In genomic region chr16:44551491-44551890, GRCm38 (mm10) we compare ENCODE assay signal across 15 mouse cellular contexts. TPM values are rescaled to one million over a fixed set of nuclear protein-coding genes. Genes with fewer than 3 reads are reported as not detected.
DNase-seq lines count a peak whose midpoint lies in the region; ATAC-seq and TF ChIP-seq lines count a peak whose summit lies in the region.
"Had no signal": no experiment of that assay in that cellular context is flagged by ENCODE, and none has a peak within 500 bp of the region (broad histone marks: within the 10 kb centered on the region; RNA-seq: fewer than 3 reads in every experiment).

No protein-coding gene starts in this region.

- no peak overlapping the region for H3K9ac ChIP-seq in forebrain, postnatal 0 days
- peak overlapping the region; percentile 46; the same call in 1 of the 2 replicates for H3K9ac ChIP-seq in midbrain, embryonic 12.5 days (replicated peaks)
- H3K9ac ChIP-seq: liver, embryonic 13.5 days had no signal

- H3K36me3 ChIP-seq in forebrain, postnatal 0 days (ENCODE audit: insufficient read depth), result no peaks in the 10 kb centered on the region
- H3K36me3 ChIP-seq in midbrain, embryonic 12.5 days, result peaks cover 17% of the 10 kb centered on the region
- H3K36me3 ChIP-seq: heart, embryonic 12.5 days; liver, embryonic 13.5 days had no signal

- H3K9me3 ChIP-seq in forebrain, postnatal 0 days (ENCODE audit: low read length), result no peaks in the 10 kb centered on the region
- H3K9me3 ChIP-seq in midbrain, embryonic 12.5 days, result no peaks in the 10 kb centered on the region
- H3K9me3 ChIP-seq: heart, embryonic 12.5 days; liver, embryonic 13.5 days had no signal

- DNase-seq in heart, adult 11 months, result peak; percentile 80
- no peak for DNase-seq in heart, adult 18-20 months
- DNase-seq in cerebellum, postnatal 25 days, result peak; percentile 62 to 64
- DNase-seq in forebrain, postnatal 0 days, result no peak
- no peak for DNase-seq in testis, postnatal 10 days (ENCODE audit: low spot score)
- no peak for DNase-seq in layer of hippocampus, adult 18-20 months (ENCODE audit: low spot score in 2 of 2)
- no peak for DNase-seq in kidney, adult 8-10 months
- DNase-seq: adrenal gland, postnatal 14 days; layer of hippocampus, adult 9-11 months; liver, embryonic 13.5 days; spleen, adult 18-20 months had no signal

- no peak overlapping the region for H3K4me3 ChIP-seq in forebrain, postnatal 0 days (ENCODE audit: low read depth, low read length)
- H3K4me3 ChIP-seq in midbrain, embryonic 12.5 days, result 0 out of 2 replicates have a peak overlapping the region, but pooled peaks have one; percentile 40
- H3K4me3 ChIP-seq: heart, embryonic 12.5 days; liver, embryonic 13.5 days had no signal

- WGBS in forebrain, postnatal 0 days, result 28% methylated on average over 5 of the region's 5 CpGs
- 41% methylated on average over 5 of the region's 5 CpGs for WGBS in midbrain, embryonic 12.5 days

- no peaks in the 10 kb centered on the region for H3K27me3 ChIP-seq in forebrain, postnatal 0 days (ENCODE audit: insufficient read depth, low read length)
- no peaks in the 10 kb centered on the region; the same call in 1 of the 2 replicates for H3K27me3 ChIP-seq in midbrain, embryonic 12.5 days
- H3K27me3 ChIP-seq: heart, embryonic 12.5 days had no signal

- 0 out of 2 replicates have a peak overlapping the region, but pooled peaks have one; percentile 29 for H3K27ac ChIP-seq in forebrain, postnatal 0 days (ENCODE audit: low read depth, low read length)
- H3K27ac ChIP-seq in midbrain, embryonic 12.5 days (replicated peaks), result peak overlapping the region; percentile 43
- H3K27ac ChIP-seq: liver, embryonic 13.5 days had no signal

- H3K4me1 ChIP-seq in forebrain, postnatal 0 days (ENCODE audit: insufficient read depth), result peaks cover 17% of the 10 kb centered on the region
- peaks cover 79% of the 10 kb centered on the region for H3K4me1 ChIP-seq in midbrain, embryonic 12.5 days
- H3K4me1 ChIP-seq: liver, embryonic 13.5 days had no signal

- no peak for TF ChIP-seq CTCF in forebrain, postnatal 0 days (IDR thresholded peaks at IDR 0.05; ENCODE audit: low read depth)

- ATAC-seq in forebrain, postnatal 0 days, result peak; percentile 30; the same call in 1 of the 2 replicates
- ATAC-seq in midbrain, embryonic 12.5 days (ENCODE audit: low FRiP score, low read depth), result no peak; the same call in 1 of the 2 replicates

- no peak overlapping the region for H3K4me2 ChIP-seq in forebrain, postnatal 0 days (ENCODE audit: low read depth)
- H3K4me2 ChIP-seq in midbrain, embryonic 12.5 days (replicated peaks), result peak overlapping the region; percentile 61
- H3K4me2 ChIP-seq: heart, embryonic 12.5 days; liver, embryonic 13.5 days had no signal

RNA-seq across cellular contexts. Expression of gene Boc, which starts 7.2 kb away (rescaled TPM):
- total RNA-seq in heart, adult 18-20 months (2021), result 1 to 10 TPM; 3.5 to 4.8 TPM
- 12.3 TPM in 2 replicates for total RNA-seq in forebrain, postnatal 0 days (2014; rRNA removed)
- polyA plus RNA-seq in forebrain, postnatal 0 days (2015; fragmentation: Nextera tagmentation; extraction: Ambion mirVana), result 2.8 and 3.5 TPM in 2 replicates
- 52.4 and 67.7 TPM in 2 replicates for polyA plus RNA-seq in midbrain, embryonic 12.5 days (2016; fragmentation: Nextera tagmentation; extraction: Ambion mirVana)
- 10 to 100 TPM; 11.5 to 11.6 TPM for total RNA-seq in layer of hippocampus, adult 18-20 months (2021)
- total RNA-seq: common myeloid progenitor, adult 5-6 weeks; megakaryocyte-erythroid progenitor cell, adult 5-6 weeks had no signal

Comparison
In these comparisons a context has a peak if more than half of its experiments do, and no peak if none do; other contexts are left out.
1. DNase-seq: peak in heart, adult 11 months (single experiment) and cerebellum, postnatal 25 days (2 of 2); none in heart, adult 18-20 months (0 of 2), forebrain, postnatal 0 days (single experiment), testis, postnatal 10 days (single experiment), layer of hippocampus, adult 18-20 months (0 of 2) and kidney, adult 8-10 months (0 of 2).